10 mouse cellular contexts compared by ENCODE assay signal in the genomic region with DNA sequence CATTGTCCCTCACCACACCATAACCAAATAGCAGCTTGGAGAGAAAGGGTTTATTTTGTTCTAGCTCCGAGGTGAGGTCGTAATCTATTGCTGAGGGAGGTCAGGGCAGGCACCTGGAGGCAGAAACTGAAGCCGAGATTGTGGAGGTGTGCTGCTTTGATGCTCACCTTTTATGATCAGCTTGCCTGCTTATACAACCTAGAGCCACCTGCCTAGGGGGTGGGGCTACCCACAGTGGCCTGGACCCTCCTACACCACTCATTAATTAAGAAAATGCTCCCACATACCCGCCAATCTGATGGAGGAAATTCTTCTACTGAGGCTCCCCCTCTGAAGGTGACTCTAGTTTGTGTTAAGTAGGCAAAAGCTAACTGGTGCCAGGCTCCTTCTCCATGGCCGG.
"Had no signal": no experiment of that assay in that cellular context is flagged by ENCODE, and none has a peak within 500 bp of the region (broad histone marks: within the 10 kb centered on the region; RNA-seq: fewer than 3 reads in every experiment).

No protein-coding gene starts in this region.

- DNase-seq: layer of hippocampus, adult 9-11 months; layer of hippocampus, postnatal 36 days; lung, adult 18-20 months; midbrain, embryonic 14.5 days; right cerebral cortex, adult 18-20 months had no signal

- H3K9ac ChIP-seq: hindbrain, embryonic 14.5 days; limb, embryonic 12.5 days; liver, embryonic 14.5 days had no signal

- H3K27me3 ChIP-seq: limb, embryonic 12.5 days had no signal

- H3K36me3 ChIP-seq: limb, embryonic 12.5 days had no signal

- H3K4me3 ChIP-seq: limb, embryonic 12.5 days had no signal

- H3K27ac ChIP-seq: hindbrain, embryonic 14.5 days; kidney, postnatal 0 days; limb, embryonic 12.5 days; liver, embryonic 14.5 days; stomach, postnatal 0 days had no signal

- H3K9me3 ChIP-seq: limb, embryonic 12.5 days had no signal

- H3K4me2 ChIP-seq: hindbrain, embryonic 14.5 days; limb, embryonic 12.5 days had no signal
